Mouse (Mus musculus) embryonic fibroblast, embryonic 13.5 days (primary cell): ENCODE results near the gene Gm10031.

Experiments used
- CTCF ChIP-seq: IDR thresholded peaks from 2 replicates; pipeline ENCODE4 v1.5.1; 2011; ENCODE audit warnings: mild to moderate bottlenecking, control low read depth, low read length, moderate library complexity, borderline replicate concordance; ENCODE audit not compliant: insufficient read depth
- POLR2A ChIP-seq: IDR thresholded peaks from 2 replicates; pipeline ENCODE4 v1.6.1; 2011; ENCODE audit warnings: low read depth, mild to moderate bottlenecking, control low read depth, low read length, moderate library complexity

DNA sequence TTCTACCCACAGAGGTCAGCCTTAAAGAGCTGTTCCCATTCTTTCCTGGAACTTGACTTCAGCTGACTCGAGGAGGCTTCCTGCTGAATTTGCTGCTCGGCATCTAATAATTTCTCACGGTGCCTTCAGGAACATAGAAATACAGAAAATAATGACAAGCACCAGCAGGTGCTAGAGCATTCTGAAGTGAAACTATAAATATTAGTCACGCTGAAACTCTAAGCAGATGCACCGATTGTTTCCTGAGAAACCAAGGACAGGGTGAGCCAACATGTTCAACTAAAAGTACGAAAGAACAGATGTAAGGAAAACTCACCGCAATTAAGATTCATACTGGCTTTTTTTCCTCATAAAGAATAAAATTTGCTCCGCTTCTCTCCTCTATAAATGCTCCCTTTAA lies 28.8 kb upstream of the Gm10031 start:
- TF ChIP-seq CTCF (no peak), POLR2A (no peak)
